Mouse (Mus musculus): ENCODE measurements at regions not wholly inside any gene's neighbourhood (a gene's known extent, or its start where the extent isn't known, plus 50 kb on each side); places are given as distances from the start of the nearest gene placed in this dataset.

DNA sequence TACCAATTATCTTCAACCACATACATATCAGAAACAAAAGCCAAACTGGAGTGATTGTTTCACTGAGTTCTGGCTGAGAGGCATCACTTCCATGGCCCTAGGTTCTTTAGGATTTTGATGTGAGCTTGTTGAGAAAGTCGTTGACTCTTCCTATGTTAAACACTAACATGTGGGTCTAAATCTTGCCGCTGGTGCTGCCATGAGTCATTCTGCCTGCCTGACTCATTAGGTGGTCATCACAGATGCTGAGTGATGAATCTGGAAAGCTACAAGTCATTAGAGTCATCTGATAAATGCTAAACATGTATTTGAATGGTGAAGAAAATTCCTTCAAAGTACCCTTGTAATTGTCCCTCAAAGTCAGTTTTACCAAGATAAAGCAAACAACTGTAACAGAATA is 60.4 kb upstream of the Tac1 start:
- Histone ChIP-seq H3K36me3 (no peaks in the 10 kb centered on the region), H3K4me1 (no peaks in the 10 kb centered on the region), H3K4me3 (replicated peaks) (no peak overlapping the region), H3K9ac (no peak overlapping the region), H3K4me2 (no peak overlapping the region), H3K27ac (no peak overlapping the region), H3K27me3 (replicated peaks) (no peaks in the 10 kb centered on the region), H3K9me3 (no peaks in the 10 kb centered on the region)
- WGBS, result 53% methylated on average over 2 of the region's 2 CpGs
- no peak for ATAC-seq (ENCODE audit: insufficient read depth, low FRiP score, low read depth)

GRCm38 (mm10) chr6:7496766-7497165 is 57.9 kb upstream of the Tac1 start:
- no peaks in the 10 kb centered on the region for H3K27me3 ChIP-seq (replicated peaks)
- 64% methylated on average over 3 of the region's 3 CpGs for WGBS
- H3K9me3 ChIP-seq, result no peaks in the 10 kb centered on the region
- no peak overlapping the region for H3K4me3 ChIP-seq (replicated peaks)
- no peak overlapping the region for H3K9ac ChIP-seq
- no peak overlapping the region for H3K27ac ChIP-seq
- H3K4me1 ChIP-seq, result no peaks in the 10 kb centered on the region
- ATAC-seq (ENCODE audit: insufficient read depth, low FRiP score, low read depth), result no peak
- H3K4me2 ChIP-seq, result no peak overlapping the region
- no peaks in the 10 kb centered on the region for H3K36me3 ChIP-seq

Data from stomach, embryonic 15.5 days (tissue).